Mouse (Mus musculus): ENCODE results near the gene Fam104a.

Gene Fam104a

DNA sequence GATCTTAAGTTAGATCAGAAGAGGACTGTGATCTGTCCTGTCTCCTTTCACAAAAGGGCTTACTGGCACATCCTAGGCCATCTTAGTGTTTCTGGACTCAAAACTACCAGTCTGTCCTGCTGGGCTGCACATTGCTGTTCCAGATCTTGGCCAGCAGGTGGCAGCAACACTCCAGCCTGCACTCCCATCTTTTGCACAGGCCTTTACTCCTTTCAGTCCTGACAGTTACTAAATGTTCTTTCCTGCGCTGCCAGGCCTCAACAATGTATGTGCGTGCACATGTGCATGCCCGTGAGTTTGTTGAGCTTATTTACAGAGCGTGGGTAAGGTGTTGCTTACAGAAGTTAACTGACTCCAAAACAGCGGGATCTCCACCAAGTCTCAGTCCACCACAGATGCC, 19.8 kb upstream of the Fam104a start:
- DNase-seq (ENCODE audit: low spot score in 2 of 2), result peak in 1 of 2 experiments; percentile 84

DNA sequence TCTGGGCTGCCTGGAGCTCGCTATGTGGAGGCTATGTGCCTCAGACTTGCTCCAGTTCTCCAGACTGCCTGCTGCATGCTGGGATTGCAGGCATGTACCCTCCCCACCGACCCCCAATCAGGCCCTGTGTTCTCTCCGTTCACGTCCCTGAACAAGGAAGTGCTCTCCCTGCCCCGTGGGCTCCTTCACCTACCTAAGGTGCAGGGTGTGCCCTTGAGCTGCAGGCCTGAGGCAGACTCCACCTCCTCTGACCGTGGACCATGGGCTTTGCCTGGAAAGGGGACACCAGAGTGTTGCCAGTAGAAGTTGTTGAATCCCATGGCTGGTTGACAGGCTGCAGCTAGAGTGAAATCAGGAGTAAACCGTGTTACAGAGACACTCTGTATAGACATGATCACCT, 15.7 kb upstream of the Fam104a start:
- no peak for DNase-seq (ENCODE audit: low spot score in 2 of 2)

DNA sequence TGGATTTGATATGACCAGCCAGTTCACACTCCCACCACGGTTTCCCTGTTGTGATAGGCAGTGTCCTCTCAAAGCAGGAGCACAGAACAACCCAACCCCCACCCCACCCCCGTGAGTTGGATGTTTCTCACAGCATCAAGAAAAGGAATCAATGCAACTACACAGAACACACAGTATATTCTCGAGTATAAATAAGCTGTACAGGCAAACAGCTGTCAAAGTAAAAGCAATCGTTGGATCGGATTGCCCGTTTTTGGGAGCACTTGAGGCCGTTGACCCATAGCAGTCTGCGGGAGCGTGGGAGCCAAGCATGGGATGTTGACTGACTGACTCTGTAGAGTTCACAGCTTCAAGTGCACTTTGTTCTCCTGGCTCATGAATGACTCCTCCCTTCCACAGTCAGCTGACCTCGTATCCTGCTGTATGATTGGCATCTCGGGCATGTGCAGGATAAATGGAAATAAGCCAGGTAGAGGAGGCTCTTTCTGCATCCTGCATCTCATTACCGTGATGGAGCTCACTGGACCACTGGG, 14.1 kb upstream of the Fam104a start:
- no peak for DNase-seq (ENCODE audit: low spot score in 2 of 2)

DNA sequence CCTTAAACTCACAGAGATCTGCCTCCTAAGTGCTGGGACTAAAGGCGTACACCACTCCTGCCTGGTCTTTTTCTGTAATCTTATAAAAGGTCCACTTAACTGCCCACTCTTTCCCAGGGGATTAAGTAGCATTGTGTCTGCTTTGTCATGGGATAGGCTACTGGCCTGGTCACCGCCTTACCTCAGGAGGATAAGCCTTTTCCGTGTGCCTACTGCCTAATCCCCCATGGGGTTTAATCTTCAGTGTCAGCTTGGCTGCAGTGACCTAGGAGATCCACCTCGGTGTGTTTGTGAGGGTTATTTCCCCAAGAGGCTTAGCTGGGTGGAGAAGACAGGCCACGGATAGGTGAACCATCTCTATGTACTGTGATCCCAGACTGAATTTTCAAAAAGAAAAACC, 13.6 kb upstream of the Fam104a start:
- no peak for DNase-seq (ENCODE audit: low spot score in 2 of 2)

DNA sequence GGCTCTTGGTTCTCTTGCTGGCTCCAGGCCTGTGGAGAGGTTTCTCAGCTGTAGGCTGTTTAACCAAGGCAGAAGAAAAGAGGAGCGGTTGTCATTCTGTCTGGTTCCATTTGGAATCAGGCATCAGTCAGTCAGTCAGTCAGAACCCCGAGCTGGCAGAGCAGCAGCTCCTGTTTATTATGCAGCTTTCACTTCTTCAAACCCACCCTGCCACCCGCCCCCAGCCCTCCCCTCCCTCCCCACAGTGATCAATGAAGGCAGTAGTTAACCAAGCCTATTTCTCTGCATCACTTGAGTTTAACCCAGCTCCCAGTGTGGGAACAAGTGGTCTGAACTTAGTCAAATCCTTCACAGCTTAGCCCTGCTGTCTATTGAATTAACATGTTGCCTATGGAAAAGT, 7.9 kb upstream of the Fam104a start:
- DNase-seq (ENCODE audit: low spot score in 2 of 2), result no peak

DNA sequence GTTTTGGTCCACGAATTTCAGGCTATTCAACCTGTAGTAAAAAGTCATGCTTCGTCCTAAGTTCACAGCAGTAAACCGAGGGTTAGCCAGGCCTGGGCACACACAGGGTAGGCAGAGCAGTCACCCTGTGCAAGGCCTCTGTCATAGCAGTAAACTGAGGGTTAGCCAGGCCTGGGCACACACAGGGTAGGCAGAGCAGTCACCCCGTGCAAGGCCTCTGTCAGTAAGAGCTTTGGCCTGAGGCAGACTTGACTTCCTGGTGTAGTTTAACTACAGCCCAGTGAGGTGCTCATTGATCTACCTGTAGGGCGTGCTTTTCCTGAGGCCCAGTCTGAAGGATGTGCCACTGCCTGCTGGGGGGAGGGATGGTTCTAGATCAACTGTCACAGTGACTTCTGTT, 7.4 kb upstream of the Fam104a start:
- DNase-seq (ENCODE audit: low spot score in 2 of 2), result no peak

DNA sequence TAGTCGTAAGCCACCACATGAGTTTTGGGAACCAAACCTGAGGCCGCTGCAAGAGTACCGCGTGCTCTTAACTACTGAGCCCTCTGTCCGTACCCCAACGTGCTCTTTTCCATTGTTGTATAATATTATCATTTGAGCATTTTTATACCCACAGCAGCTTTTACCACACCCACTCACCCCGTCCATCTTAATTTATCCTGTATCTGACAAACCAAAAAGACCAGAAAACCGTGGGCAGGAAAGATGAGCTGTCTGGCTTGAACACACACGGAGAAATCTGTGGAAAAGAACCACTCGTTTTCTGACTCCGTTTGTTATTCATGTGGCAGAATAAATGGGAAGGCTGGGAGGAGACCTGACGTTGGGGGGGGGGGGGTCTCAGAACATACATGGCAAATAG, 6.6 kb upstream of the Fam104a start:
- DNase-seq (ENCODE audit: low spot score in 2 of 2), result peak in 1 of 2 experiments; percentile 44

DNA sequence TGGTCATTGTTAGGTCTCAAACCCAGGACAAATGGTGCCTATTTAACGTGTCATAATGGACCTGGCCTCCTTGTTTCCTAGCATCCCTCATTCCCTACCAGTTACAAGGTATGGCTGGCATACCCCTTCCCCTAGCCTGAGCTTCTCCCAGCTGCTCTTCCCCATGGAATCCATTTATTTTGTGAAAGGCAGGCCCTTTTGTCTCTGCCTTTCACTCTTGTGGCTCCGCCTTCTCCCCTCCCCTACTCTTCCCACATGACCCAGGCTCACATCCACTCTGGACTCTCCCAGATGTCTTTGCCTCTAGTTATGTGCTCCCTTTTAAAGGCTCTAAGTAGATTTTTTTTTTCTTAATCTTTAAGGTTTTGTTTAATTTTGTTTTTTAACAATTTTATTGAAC, 3.1 kb upstream of the Fam104a start:
- no peak for DNase-seq (ENCODE audit: low spot score in 2 of 2)

DNA sequence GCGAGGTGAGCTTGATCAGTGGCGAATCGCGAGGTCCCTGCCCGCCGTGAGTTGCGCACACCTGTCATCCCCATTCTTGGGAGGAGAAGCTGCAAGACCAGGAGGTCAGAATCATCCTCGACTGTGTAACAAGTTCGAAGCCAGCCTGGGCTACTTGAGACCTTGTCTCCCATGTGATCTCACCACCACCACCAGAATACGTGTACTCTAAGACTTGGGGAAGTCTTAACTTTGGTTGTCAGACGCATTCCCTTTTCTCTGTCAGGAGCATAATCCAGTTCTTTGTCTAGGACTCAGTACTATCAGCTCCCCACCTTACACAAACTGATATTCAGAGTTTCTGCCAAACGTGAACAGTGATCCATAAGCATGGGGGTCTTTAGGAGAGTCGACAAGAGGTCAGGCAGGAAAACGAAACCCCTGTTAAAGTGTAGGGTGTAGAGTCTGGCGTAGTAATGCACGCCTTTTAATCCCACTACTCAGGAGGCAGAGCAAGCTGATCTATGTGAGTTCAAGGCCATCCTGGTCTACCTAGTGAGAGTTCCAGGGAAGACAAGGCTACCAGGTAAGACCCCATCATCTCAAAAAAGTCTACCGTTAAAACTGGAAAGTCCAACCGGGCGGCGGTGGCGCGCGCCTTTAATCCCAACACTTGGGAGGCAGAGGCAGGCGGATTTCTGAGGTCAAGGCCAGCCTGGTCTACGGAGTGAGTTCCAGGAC, 912 bp upstream of the Fam104a start:
- no peak for DNase-seq (ENCODE audit: low spot score in 2 of 2)

DNA sequence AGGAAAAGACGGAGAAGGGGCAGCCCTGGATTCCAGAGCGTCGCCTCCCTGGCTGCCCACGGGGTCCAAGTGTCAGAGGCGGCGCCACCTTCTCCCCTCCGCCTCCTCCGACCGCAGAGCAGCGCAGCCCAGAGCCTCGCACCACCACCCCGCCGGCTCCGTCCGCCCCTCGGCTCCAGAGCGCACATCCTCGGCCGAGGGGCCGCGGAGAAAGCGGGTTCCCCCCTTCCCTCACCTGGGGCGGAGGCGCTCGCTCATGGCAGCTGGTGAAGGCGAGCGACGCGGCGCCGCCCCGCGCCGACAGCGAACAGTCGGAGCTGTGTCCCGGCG, 363 bp downstream of the Fam104a start:
- DNase-seq (ENCODE audit: low spot score in 2 of 2), result no peak

DNA sequence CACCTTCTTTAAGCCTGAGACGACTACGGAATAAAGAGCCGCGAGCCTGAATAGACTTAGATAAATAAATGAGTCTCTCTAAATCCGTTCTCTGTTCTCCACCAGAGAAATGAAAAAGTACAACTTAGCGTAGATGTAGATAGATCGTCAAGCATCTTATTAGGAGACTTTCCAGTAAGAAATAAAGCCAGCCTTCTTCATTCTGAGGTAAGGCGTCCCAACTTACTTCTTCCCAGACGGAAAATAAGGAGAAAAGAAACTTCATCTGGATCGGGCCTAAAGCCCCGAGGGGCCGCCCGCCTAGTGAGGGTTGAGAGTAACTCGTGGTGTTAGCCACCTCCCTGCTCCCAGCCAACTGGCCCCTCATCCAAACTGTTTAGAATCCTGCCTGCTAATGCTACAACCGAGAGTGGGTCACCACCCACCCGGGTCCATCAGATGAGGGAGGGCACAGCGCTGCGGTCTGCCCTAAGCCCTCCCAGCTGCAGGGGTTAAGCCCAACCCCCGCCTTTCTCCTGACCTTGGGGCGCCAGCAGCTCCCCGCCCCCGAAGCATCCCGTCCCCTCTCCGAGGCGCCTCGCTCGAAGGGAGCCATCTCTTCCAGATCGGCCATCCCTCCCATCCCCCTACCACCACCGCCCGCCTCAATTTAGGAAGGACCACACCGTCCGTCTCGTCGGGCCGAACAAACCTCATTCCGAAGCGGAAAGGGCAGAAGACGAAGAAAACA, 893 bp downstream of the Fam104a start:
- no peak for DNase-seq (ENCODE audit: low spot score in 2 of 2)

DNA sequence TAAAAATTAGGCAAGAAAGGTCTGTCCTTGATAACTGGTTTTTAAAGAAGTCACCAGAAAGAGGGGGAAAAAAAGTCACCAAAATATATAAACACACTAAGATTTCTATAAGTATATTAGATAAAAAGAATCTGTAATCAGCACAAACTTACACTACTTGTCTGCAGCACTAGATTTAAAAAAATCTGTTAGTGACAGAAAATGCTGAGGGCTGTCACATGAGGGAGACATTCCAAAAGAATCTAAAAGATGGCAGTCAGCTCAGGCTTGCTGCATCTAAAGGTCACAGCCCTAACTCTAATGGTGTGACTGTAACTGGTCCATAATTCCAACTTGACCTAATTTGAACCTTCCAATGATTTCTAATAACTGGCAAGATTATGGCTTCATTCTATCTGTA, 2.0 kb downstream of the Fam104a start:
- DNase-seq (ENCODE audit: low spot score in 2 of 2), result no peak

DNA sequence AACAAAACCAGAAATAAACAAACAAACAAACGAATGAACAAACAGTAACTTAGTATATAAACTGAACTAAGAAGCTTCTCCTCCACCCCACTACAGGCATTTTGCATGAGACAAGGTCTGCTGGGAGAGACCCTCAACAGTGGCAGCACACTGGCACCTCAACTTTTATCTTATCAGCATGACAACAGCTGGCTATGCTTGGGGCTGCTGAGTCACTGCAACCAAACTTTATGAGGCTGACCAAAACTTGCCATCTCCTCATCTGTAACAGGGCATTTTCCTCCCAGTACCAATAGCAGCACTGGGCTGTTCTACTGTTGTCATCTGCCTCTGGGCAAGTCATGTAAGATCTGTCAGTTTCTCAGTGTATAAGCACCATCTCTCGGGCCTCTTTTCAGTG, 3.0 kb downstream of the Fam104a start:
- DNase-seq (ENCODE audit: low spot score in 2 of 2), result no peak

DNA sequence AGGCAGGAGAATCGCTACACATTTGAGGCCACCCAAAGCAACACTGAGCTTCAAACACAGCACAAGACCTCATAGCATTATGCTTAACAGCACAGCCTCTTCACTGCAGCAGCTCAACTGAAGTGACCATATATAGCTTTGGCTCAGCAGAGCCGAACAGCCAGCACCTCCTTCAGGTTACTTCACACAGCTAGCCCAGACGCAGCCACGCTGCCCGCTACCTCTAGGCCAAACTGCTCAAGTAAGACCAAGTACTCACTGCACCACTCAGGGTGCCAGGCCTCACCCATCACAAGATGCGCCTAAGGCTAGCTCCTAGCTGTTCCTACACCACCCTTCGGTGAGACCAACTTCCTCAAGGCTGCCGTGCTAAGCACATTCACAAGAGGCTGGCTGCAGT, 5.6 kb downstream of the Fam104a start:
- no peak for DNase-seq (ENCODE audit: low spot score in 2 of 2)

DNA sequence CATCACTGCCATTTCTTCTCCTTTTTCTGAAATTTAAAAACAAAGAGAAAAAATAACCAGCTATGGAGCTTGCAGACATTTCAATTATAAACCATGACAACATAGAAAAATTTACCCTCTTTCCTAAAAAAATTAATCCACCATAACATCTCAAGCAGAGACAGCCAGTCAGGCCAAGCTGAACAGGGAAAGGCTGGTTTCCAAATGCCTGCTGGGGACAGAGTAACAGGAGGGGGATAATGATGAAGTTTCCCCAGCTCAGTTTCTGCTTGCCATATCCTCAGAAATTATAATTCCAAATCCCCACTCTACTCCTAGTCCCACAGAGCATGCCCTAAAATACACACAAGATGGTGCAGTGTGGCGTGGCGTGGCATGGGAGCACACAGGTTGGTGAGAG, 6.6 kb downstream of the Fam104a start:
- DNase-seq (ENCODE audit: low spot score in 2 of 2), result no peak

DNA sequence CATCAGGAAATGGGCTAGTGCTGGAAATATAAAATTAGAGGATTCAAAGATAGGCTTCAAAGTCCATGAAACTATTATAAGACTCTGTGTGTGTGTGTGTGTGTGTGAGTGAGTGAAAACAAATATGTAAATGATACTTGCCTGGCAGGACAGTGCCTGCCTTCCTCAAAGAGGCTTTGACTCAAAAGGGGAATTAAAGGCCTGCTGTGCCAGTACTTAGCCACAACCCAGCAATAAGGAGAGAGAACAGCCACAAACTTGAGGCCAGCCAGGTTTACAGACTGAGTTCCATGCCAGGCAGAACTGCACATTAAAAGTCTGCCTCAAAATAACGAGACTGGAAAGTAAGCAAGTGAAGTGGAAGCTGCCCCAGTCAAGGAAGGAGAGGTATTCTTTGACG, 7.1 kb downstream of the Fam104a start:
- DNase-seq (ENCODE audit: low spot score in 2 of 2), result no peak

DNA sequence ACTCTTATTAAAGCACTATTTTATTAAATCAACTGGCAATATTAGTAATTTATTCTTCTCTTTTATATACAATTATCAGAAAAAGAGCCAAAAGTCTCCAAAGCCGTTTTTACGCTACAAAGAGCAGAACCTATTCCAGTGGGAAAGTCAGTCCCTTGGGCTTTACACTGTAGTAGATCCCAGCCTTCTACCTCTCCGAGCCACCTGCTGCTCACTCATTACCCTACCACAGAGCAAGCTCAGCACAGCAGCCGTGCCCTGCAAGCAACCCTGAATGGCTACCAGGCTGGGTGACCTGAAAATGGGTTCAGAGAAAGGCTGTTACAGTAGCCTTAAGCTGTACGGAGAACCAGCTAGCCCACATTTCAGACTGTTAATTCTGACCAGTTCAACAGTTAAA, 9.4 kb downstream of the Fam104a start:
- no peak for DNase-seq (ENCODE audit: low spot score in 2 of 2)

DNA sequence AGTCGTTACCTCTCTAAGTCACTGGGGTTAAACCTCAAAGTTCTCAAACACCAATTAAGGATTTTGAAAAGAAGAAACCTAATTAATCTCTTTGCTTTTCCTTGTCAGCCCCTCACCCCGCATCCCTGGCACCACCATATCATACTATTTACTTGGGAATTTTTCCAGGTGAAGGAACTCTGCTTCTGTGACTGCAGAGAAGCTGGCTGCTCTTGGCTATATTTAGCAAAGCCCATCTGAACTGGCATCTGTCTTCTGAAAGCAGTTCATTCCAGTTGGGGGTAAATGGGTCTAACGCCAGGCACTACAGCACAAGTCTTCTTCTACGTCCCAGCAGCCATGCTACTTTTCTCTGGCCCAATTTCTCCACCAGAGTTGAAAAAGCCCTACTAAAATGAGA, 10.3 kb downstream of the Fam104a start:
- no peak for DNase-seq (ENCODE audit: low spot score in 2 of 2)

DNA sequence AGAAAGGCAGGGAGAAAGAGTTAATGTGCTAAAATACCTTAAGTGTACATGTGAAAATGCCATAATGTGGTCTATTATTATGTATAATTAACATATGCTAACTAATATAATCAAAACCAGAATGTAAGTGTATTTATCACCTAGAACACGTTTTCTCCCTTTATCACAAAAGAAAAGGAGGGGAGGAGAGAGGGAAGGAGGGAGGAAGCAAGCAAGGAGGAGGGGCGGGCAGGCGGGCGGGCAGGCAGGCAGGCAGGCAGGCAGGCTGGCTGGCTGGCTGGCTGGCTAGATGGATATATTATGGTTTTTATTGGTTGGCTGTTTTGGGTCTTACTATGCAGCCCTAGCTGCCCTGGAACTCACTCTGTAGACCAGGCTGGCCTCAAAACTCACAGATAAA, 14.2 kb downstream of the Fam104a start:
- DNase-seq (ENCODE audit: low spot score in 2 of 2), result no peak

DNA sequence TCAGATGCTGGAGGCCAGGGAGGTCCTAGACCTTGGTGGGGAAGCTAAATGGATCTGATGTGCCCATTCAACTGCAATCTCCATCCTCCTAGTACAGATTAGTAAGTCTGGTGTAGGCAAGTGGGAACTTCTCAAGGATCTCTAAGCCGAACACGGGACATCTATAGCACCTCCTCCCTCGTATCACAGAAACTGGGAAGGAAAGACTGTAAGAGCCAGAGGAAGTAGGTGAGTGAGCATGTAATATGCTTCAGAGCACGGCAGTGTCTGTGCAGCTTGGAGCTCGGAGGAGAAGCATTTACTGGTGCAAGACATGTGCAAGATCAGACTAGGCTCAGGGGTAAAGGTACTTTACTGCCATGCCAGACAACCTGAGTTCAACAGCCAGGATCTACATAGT, 15.1 kb downstream of the Fam104a start:
- no peak for DNase-seq (ENCODE audit: low spot score in 2 of 2)

DNA sequence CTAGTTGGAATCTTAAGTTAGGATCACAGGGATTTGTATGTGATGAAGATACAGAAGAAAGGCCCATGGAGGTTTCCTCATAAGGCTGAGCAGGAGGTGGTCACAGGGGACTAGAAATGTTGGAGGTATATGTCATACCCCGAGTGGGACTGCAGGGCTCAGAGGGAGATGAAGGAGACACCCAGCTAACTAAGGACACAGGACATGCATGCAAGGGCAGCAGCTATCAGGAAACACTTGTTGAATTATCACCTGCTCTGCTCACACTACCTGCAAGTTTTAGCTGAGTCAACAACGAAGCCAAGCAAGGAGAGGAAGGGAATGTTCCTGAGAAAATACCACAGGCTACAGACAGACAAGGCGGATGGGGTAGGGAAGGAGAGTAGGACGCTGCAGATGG, 16.3 kb downstream of the Fam104a start:
- no peak for DNase-seq (ENCODE audit: low spot score in 2 of 2)

DNA sequence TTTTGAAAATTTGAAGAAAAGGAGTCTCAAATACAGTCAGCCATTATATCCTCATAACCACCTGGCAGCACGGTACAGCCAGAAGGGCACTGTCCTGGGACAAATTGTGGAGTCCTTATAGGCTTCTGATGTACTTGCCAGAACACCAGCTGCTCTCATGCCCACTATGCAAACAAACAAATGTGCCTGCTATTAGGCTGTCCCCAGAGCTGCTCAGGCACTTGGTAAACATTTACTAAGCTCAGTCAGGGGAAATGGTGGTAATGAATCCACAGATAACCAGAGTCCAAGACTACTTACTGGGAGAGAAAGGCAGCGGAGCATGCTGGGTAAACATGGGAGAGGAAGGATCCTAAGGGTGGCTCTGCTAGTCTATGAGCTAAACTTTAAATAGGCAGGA, 16.8 kb downstream of the Fam104a start:
- no peak for DNase-seq (ENCODE audit: low spot score in 2 of 2)

DNA sequence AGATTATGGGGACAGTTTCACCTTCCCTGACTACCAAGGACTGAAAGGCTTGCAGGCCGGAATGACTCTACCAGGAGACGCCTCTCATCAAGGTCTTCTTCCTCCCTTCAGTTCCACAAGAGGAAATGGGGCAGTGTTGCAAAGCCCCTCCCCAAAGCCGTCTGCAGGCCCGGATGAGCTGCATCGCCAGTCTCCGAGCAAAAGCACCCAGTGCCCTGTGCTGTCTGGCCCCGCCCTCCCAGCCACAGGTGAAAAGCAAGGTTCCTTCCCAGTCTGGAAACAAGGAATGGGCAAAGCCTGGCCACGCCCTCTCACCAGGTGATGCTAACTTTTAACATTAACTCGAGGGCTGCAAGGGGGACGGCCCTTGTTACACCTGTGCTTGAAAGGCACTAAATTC, 17.3 kb downstream of the Fam104a start:
- DNase-seq (ENCODE audit: low spot score in 2 of 2), result no peak

DNA sequence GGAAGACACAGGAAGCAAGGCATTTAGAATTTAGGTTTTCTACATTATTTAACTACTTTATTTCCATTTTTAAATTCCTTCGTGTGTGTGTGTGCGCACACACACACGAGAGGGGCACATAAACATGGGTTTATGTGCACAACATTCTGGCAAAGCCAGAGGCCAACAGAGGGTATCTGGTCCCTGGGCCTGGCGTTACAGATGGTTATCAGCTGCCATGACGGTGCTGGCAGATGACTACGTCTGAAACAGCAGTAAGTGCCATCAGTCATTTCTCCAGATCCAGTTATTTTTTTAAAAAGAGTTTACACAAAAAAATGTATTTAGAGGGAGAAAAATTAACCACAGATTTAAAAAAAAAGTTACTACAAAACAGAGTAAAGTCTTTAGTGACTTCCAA, 17.8 kb downstream of the Fam104a start:
- DNase-seq (ENCODE audit: low spot score in 2 of 2), result no peak
